Mouse (Mus musculus) intestine, postnatal 0 days (tissue): ENCODE results near the gene Fkbp1a. TPM values are rescaled to one million over a fixed set of nuclear protein-coding genes. Genes with fewer than 3 reads are reported as not detected.
A peak's percentile ranks its signal among the peaks of the same experiment; 100 is the strongest.

ENCODE experiments used
- ATAC-seq: fragments of 200-750 bp; cut with Nextera tagmentation; 2 replicates; pipeline ENCODE4 v1.8.0; 2017; ENCODE audit warnings: mild to moderate bottlenecking, moderate TSS enrichment, moderate library complexity
- H3K27ac ChIP-seq: fragments of 300-500 bp; sonication (generic); 2 replicates; pipeline ENCODE4 v1.5.1; 2014; ENCODE audit warnings: mild to moderate bottlenecking, low read depth, low read length, moderate library complexity
- H3K27me3 ChIP-seq: fragments of 300-500 bp; sonication (generic); replicated peaks from 2 replicates; pipeline ENCODE4 v1.6.1; 2014; ENCODE audit warnings: low read length, mixed read lengths; ENCODE audit not compliant: control insufficient read depth, insufficient read depth
- H3K36me3 ChIP-seq: fragments of 300-500 bp; sonication (generic); 2 replicates; pipeline ENCODE4 v1.6.1; 2014; ENCODE audit warnings: mild to moderate bottlenecking, moderate library complexity; ENCODE audit not compliant: control insufficient read depth, insufficient read depth
- H3K4me1 ChIP-seq: fragments of 300-500 bp; sonication (generic); replicated peaks from 2 replicates; pipeline ENCODE4 v1.6.1; 2014; ENCODE audit warnings: antibody characterized with exemption, low read length, mixed read lengths; ENCODE audit not compliant: control insufficient read depth, insufficient read depth
- H3K4me2 ChIP-seq: fragments of 300-500 bp; sonication (generic); replicated peaks from 2 replicates; pipeline ENCODE4 v1.6.1; 2014; ENCODE audit warnings: low read depth, mild to moderate bottlenecking, moderate library complexity
- H3K4me3 ChIP-seq: fragments of 300-500 bp; sonication (generic); 2 replicates; pipeline ENCODE4 v1.5.1; 2014; ENCODE audit warnings: low read depth, low read length
- H3K9ac ChIP-seq: fragments of 300-500 bp; sonication (generic); 2 replicates; pipeline ENCODE4 v1.6.1; 2014; ENCODE audit warnings: mild to moderate bottlenecking, low read depth, low read length
- H3K9me3 ChIP-seq: fragments of 300-500 bp; sonication (generic); 2 replicates; pipeline ENCODE4 v1.6.1; 2016; ENCODE audit warnings: mixed run types; ENCODE audit not compliant: control insufficient read depth
- CTCF ChIP-seq: sonication (generic); IDR thresholded peaks from 2 replicates; pipeline ENCODE4 v1.5.1; 2016; ENCODE audit warnings: low read depth, mild to moderate bottlenecking, control low read depth, antibody characterized with exemption, moderate library complexity
- WGBS: fragments of 180-500 bp; shearing (Covaris S2); extraction: QIAGEN DNeasy Blood & Tissue Kit; methylation state at CpG from one replicate; pipeline ENCODE4 v1.1.7; 2014; 5-methylcytosine and 5-hydroxymethylcytosine counted together
- polyA plus RNA-seq: library from polyadenylated mRNA; unstranded; fragments of >200 nt; fragmentation: Nextera tagmentation; extraction: Ambion mirVana; gene quantifications from 2 replicates; pipeline ENCODE4 v1.2.1, GENCODE M21; 2015

The Fkbp1a gene
- polyA plus RNA-seq, 1 experiment from 2014 or later, result 377 TPM

GRCm38 (mm10) chr2:151513525-151514285 is 28.6 kb upstream of the Fkbp1a start:
- H3K4me3 ChIP-seq, result no peak overlapping the region
- WGBS, result 81% methylated on average over 3 of the region's 3 CpGs
- peak; percentile 56 for TF ChIP-seq CTCF
- ATAC-seq, result no peak
- no peak overlapping the region for H3K9ac ChIP-seq
- no peak overlapping the region for H3K4me2 ChIP-seq
- no peaks in the 10 kb centered on the region for H3K9me3 ChIP-seq
- peaks cover 56% of the 10 kb centered on the region for H3K36me3 ChIP-seq
- no peaks in the 10 kb centered on the region for H3K27me3 ChIP-seq
- H3K27ac ChIP-seq, result no peak overlapping the region
- H3K4me1 ChIP-seq, result no peaks in the 10 kb centered on the region

DNA sequence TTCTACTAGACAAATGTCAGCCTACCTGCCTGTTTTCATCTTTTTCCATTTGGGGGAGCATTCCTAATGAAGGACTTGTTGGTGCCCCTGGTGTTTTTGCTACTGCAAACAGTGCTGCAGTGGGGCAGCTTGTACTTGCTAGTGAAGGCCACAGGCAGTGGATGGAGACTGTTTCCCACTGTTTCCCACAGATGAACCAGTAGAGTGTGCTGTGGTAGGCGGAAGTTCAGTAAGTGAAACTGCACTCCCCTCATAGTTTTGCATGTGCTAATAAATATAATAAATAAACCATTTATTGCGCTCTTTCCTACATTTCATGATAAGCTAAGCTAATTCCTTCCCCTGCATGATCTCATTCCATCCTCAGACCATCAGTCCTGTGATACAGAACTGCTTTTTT is 23.3 kb upstream of the Fkbp1a start:
- 73% methylated on average over 2 of the region's 2 CpGs for WGBS
- Histone ChIP-seq H3K4me3 (no peak overlapping the region), H3K27me3 (no peaks in the 10 kb centered on the region), H3K27ac (no peak overlapping the region), H3K36me3 (peaks cover 26% of the 10 kb centered on the region), H3K4me1 (no peaks in the 10 kb centered on the region), H3K9ac (no peak overlapping the region), H3K9me3 (no peaks in the 10 kb centered on the region), H3K4me2 (no peak overlapping the region)
- TF ChIP-seq CTCF, result peak; percentile 49
- no peak for ATAC-seq

GRCm38 (mm10) chr2:151524324-151525041 is 17.8 kb upstream of the Fkbp1a start:
- ATAC-seq, result no peak
- no peaks in the 10 kb centered on the region for H3K4me1 ChIP-seq
- WGBS, result 57% methylated on average over 4 of the region's 4 CpGs
- H3K36me3 ChIP-seq, result 0 out of 2 replicates have a peak, but pooled peaks cover 4% of the 10 kb centered on the region
- TF ChIP-seq CTCF, result no peak
- H3K9ac ChIP-seq, result no peak overlapping the region
- no peaks in the 10 kb centered on the region for H3K27me3 ChIP-seq
- H3K9me3 ChIP-seq, result no peaks in the 10 kb centered on the region
- no peak overlapping the region for H3K4me2 ChIP-seq
- H3K27ac ChIP-seq, result no peak overlapping the region
- H3K4me3 ChIP-seq, result no peak overlapping the region

DNA sequence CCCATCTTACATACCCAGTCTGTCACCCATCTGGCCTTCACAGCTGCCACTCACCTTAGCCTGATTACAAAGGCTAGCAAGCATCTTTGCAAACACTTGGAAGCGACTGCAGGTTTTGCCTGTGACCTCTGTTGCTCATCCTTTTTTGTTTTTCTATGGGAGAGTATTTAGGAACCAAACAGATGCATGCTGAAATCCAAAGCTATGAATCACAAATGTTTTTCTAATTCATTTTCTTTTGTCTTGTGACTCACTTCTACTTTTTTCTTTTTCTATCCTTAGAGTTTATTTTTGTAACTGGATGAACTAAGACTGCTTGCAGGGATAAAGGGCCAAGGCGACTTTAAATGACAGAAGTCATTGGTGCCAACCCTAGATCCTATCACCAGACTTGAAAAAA is 16.8 kb upstream of the Fkbp1a start:
- Histone ChIP-seq H3K27me3 (no peaks in the 10 kb centered on the region), H3K4me3 (no peak overlapping the region), H3K9me3 (no peaks in the 10 kb centered on the region), H3K27ac (no peak overlapping the region), H3K36me3 (0 out of 2 replicates have a peak, but pooled peaks cover 1% of the 10 kb centered on the region), H3K4me1 (no peaks in the 10 kb centered on the region), H3K9ac (no peak overlapping the region), H3K4me2 (no peak overlapping the region)
- 83% methylated on average over 2 of the region's 2 CpGs for WGBS
- ATAC-seq, result no peak
- TF ChIP-seq CTCF, result no peak

DNA sequence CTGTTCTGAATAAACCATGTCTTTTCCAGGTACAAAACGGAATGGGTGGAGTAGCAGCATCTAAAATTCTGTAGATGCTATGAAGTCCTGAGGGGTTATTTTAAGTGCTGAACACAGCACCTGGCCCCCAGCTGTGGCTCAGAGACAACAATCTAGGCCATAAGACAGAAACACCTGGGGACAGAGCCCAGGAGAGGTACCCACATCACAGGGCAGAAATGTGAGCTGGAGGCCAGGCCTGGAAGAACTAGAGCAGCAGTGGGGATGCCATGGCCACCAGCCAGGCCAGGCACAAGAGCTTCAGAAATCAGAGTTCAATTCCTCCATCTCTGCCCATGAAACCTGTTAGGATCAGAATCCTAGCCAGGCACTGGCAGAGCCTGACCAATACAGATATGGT is 14.2 kb upstream of the Fkbp1a start:
- WGBS, result 83% methylated on average over 1 of the region's 1 CpGs

GRCm38 (mm10) chr2:151529169-151529568 is 13.1 kb upstream of the Fkbp1a start:
- ATAC-seq, result peak; percentile 29; the same call in 1 of the 2 replicates
- Histone ChIP-seq H3K9ac (no peak overlapping the region), H3K9me3 (no peaks in the 10 kb centered on the region), H3K27ac (no peak overlapping the region), H3K27me3 (no peaks in the 10 kb centered on the region), H3K4me1 (0 out of 2 replicates have a peak, but pooled peaks cover 4% of the 10 kb centered on the region), H3K4me2 (no peak overlapping the region), H3K4me3 (no peak overlapping the region), H3K36me3 (no peaks in the 10 kb centered on the region)
- TF ChIP-seq CTCF, result no peak

More for the DNA sequence above, 14.2 kb upstream of the Fkbp1a start:
- Histone ChIP-seq H3K4me3 (no peak overlapping the region), H3K27me3 (no peaks in the 10 kb centered on the region), H3K4me1 (0 out of 2 replicates have a peak, but pooled peaks cover 4% of the 10 kb centered on the region), H3K9ac (no peak overlapping the region), H3K9me3 (no peaks in the 10 kb centered on the region), H3K27ac (no peak overlapping the region), H3K4me2 (no peak overlapping the region), H3K36me3 (no peaks in the 10 kb centered on the region)
- TF ChIP-seq CTCF, result no peak
- no peak for ATAC-seq
